Mouse (Mus musculus) heart, embryonic 10.5 days (tissue): ENCODE data around the gene Eif2b1. TPM values are rescaled to one million over a fixed set of nuclear protein-coding genes. Genes with fewer than 3 reads are reported as not detected.
A peak's percentile ranks its signal among the peaks of the same experiment; 100 is the strongest.
"Not testable (repeated sequence)": the region's sequence is repeated elsewhere in the genome, so short reads cannot be mapped to it uniquely, and the experiment has no call there.

ENCODE experiments used
- DNase-seq: peaks from one replicate; pipeline ENCODE4 v3.0.0-alpha.2; 2017; ENCODE audit warnings: low spot score
- H3K27ac ChIP-seq: fragments of 300-500 bp; sonication (generic); 2 replicates; pipeline ENCODE4 v1.5.1; 2016; ENCODE audit warnings: mild to moderate bottlenecking
- H3K27me3 ChIP-seq: fragments of 300-500 bp; sonication (generic); 2 replicates; pipeline ENCODE4 v1.6.1; 2016; ENCODE audit warnings: mild to moderate bottlenecking; ENCODE audit not compliant: poor library complexity, insufficient read depth, severe bottlenecking
- H3K36me3 ChIP-seq: fragments of 300-500 bp; sonication (generic); 2 replicates; pipeline ENCODE4 v1.6.1; 2016; ENCODE audit warnings: mild to moderate bottlenecking, moderate library complexity
- H3K4me1 ChIP-seq: fragments of 300-500 bp; sonication (generic); 2 replicates; pipeline ENCODE4 v1.6.1; 2016; ENCODE audit warnings: mild to moderate bottlenecking
- H3K4me3 ChIP-seq: fragments of 300-500 bp; sonication (generic); 2 replicates; pipeline ENCODE4 v1.5.1; 2016; ENCODE audit warnings: mild to moderate bottlenecking, moderate library complexity
- H3K9me3 ChIP-seq: fragments of 300-500 bp; sonication (generic); 2 replicates; pipeline ENCODE4 v1.6.1; 2016; ENCODE audit warnings: mild to moderate bottlenecking, moderate library complexity
- WGBS: fragments of 180-500 bp; shearing (Covaris S2); methylation state at CpG from one replicate; pipeline ENCODE4 v1.1.7; 2016; 5-methylcytosine and 5-hydroxymethylcytosine counted together
- polyA plus RNA-seq: library from polyadenylated mRNA; unstranded; fragments of >200 nt; fragmentation: Nextera tagmentation; extraction: Ambion mirVana; gene quantifications from 2 replicates; pipeline ENCODE4 v1.2.1, GENCODE M21; 2016

The Eif2b1 gene
- polyA plus RNA-seq, result 73.6 and 88.1 TPM in 2 replicates

DNA sequence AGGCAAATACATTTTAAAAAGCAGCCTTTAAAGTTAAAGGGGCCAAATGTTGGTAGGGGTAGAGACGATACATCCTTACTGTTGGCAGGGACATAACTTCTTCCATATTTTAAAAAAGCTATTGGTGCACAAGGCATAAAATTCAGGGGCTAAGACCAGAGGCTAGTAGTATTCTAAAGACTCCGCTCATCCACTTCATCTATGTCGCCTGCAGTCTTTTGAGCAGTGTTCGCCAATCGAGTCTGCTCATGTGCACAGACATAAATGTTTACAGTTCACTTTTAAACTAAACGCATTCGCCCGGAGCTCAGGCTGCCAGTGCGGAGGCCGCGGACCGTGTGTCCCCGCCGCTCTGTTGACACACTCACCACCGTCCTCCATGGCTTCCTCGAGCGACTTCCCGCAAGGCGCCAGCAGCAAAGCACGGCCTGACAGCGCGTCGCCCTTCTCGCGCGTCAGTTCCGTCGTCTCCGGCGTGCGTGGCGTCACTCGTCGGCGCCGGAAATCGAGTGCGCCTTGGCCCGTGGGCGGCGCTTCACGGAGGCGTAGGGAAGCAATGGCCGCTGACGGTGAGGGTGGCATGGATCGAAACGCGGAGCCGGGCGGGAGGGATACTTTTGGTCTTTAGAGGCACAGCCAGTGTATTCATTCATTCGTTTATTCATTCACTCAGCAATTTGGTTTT is at the start of gene Eif2b1, which contains the start of gene Gtf2h3:
Gene Eif2b1 (minus strand): TSS at position 499 of the 685 bp plus-strand sequence.
Gene Gtf2h3 (plus strand): TSS at position 508 of the 685 bp plus-strand sequence.
- Histone ChIP-seq H3K27ac (peak within 1 kb of the TSS; percentile 85), H3K4me1 (peaks cover 20% of the 10 kb centered on the region), H3K36me3 (peaks cover 55% of the 10 kb centered on the region), H3K27me3 (no peaks in the 10 kb centered on the region), H3K4me3 (peak within 1 kb of the TSS; percentile 79), H3K9me3 (no peaks in the 10 kb centered on the region)
- WGBS, result 1% methylated on average over 51 of the region's 51 CpGs
- DNase-seq, result peak; percentile 95

- no peaks in the 10 kb centered on the region for H3K27me3 ChIP-seq
- WGBS, result 88% methylated on average over 9 of the region's 9 CpGs
- H3K4me3 ChIP-seq, result no peak overlapping the region
- peaks cover 8% of the 10 kb centered on the region for H3K4me1 ChIP-seq
- H3K36me3 ChIP-seq, result 0 out of 2 replicates have a peak, but pooled peaks cover 3% of the 10 kb centered on the region
- H3K9me3 ChIP-seq, result no peaks in the 10 kb centered on the region
- DNase-seq, result no peak
- no peak overlapping the region for H3K27ac ChIP-seq
Measured at GRCm38 (mm10) chr5:124624291-124624690, 45.4 kb upstream of the Eif2b1 start.

GRCm38 (mm10) chr5:124622890-124623289 is 44.0 kb upstream of the Eif2b1 start:
- 79% methylated on average over 15 of the region's 15 CpGs for WGBS
- Histone ChIP-seq H3K27ac (no peak overlapping the region), H3K36me3 (0 out of 2 replicates have a peak, but pooled peaks cover 3% of the 10 kb centered on the region), H3K4me3 (no peak overlapping the region), H3K27me3 (no peaks in the 10 kb centered on the region), H3K4me1 (peaks cover 1% of the 10 kb centered on the region), H3K9me3 (no peaks in the 10 kb centered on the region)
- DNase-seq, result no peak

GRCm38 (mm10) chr5:124621362-124621761 is 42.4 kb upstream of the Eif2b1 start:
- no peaks in the 10 kb centered on the region for H3K9me3 ChIP-seq

DNA sequence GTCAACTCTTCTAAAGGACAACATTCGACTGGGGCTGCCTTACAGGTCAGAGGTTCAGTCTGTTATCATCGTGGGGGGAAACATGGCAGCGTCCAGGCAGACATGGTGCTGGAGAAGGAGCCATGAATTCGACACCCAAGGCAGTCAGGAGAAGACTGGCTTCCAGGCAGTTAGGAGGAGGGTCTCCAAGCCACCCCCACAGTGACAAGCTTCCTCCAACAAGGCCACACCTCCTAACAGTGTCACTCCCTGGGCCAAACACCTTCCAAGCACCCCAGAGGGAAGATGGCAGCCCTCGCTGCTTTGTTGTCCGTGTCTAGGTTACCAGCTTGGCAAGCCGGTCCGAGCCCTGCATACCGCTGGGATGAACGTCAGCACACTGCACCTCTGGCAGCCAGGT is 39.8 kb upstream of the Eif2b1 start:
- WGBS, result 72% methylated on average over 10 of the region's 10 CpGs
- H3K36me3 ChIP-seq, result 0 out of 2 replicates have a peak, but pooled peaks cover 4% of the 10 kb centered on the region
- no peaks in the 10 kb centered on the region for H3K9me3 ChIP-seq
- H3K27ac ChIP-seq, result no peak overlapping the region
- no peaks in the 10 kb centered on the region for H3K4me1 ChIP-seq
- H3K27me3 ChIP-seq, result no peaks in the 10 kb centered on the region
- no peak overlapping the region for H3K4me3 ChIP-seq
- no peak for DNase-seq

More at GRCm38 (mm10) chr5:124621362-124621761, 42.4 kb upstream of the Eif2b1 start:
- WGBS, result 81% methylated on average over 13 of the region's 13 CpGs
- no peak overlapping the region for H3K4me3 ChIP-seq
- 0 out of 2 replicates have a peak, but pooled peaks cover 3% of the 10 kb centered on the region for H3K36me3 ChIP-seq
- no peaks in the 10 kb centered on the region for H3K4me1 ChIP-seq
- H3K27me3 ChIP-seq, result no peaks in the 10 kb centered on the region
- H3K27ac ChIP-seq, result no peak overlapping the region
- no peak for DNase-seq

DNA sequence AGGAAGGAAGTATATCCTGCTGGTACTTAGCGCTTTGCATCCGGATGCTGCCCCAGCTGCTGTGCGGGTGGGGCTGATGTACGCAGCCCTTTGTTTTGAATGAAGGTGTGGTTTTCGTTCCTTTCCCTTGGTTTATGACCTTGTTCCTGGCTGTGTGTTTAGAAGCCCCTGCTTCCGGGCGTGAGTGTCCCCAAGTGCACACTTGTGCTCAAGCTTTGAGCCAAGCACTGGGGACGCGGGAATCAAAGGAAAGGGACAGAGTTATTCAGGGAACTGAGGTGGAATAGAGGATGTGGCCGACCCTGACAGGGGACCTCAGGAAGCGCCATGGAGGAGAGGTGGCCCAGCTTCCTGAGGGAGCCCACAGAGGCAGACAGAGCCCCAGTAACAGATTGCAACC is 35.8 kb upstream of the Eif2b1 start:
- no peak overlapping the region for H3K4me3 ChIP-seq
- no peak overlapping the region for H3K27ac ChIP-seq
- no peaks in the 10 kb centered on the region for H3K9me3 ChIP-seq
- no peaks in the 10 kb centered on the region for H3K27me3 ChIP-seq
- DNase-seq, result no peak
- H3K36me3 ChIP-seq, result peaks cover 8% of the 10 kb centered on the region; the same call in 1 of the 2 replicates
- 78% methylated on average over 11 of the region's 11 CpGs for WGBS
- H3K4me1 ChIP-seq, result no peaks in the 10 kb centered on the region

DNA sequence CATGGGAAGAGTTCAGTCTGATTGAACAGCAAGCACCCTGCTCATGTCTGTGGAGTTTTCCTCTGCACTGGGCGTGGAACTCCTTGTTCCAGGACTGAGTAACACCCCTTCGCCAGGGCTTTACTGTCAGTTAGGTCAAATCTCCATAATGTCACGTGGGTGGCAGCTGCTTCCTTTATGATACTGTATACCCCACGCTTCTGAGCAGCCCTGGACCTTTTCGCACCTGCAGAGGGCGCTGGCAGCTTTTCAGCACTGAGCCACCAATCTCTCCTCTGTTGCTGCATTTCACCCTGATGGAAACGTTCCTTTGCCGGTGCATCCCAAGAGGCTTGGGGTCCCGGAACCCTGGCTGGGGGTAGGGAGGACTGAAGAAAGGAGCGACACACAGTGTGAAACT is 32.0 kb upstream of the Eif2b1 start:
- H3K27me3 ChIP-seq, result no peaks in the 10 kb centered on the region
- DNase-seq, result no peak
- 70% methylated on average over 10 of the region's 10 CpGs for WGBS
- no peak overlapping the region for H3K4me3 ChIP-seq
- H3K27ac ChIP-seq, result no peak overlapping the region
- H3K9me3 ChIP-seq, result no peaks in the 10 kb centered on the region
- 0 out of 2 replicates have a peak, but pooled peaks cover 4% of the 10 kb centered on the region for H3K4me1 ChIP-seq
- H3K36me3 ChIP-seq, result peaks cover 14% of the 10 kb centered on the region; the same call in 1 of the 2 replicates

DNA sequence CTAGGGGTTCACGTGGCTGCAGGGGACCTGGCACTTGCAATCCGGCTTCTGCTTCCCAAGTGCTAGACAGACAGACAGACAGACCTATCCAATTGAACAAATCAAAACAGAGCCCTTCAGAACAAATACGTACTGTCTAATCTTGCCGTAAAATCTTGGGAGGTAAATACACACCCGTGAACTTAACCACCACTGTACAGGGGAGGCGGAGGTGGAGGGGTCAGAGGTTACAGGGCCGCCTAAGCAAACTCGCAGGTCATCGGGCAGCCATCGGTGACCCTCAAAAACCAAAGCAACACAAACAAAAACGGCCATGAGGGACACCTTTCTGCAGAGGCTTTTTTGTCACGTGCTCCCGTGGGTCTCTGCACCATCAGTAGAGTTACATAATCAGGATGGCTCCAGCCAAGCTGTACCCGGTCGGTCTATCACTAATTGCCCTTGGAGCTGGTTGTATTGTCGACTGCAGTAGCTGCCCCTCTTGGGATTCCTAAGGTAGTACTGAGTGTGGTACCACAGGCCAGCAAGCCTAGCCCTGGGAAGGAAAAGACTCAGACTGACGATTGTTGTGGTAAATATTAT is 26.2 kb upstream of the Eif2b1 start:
- 82% methylated on average over 17 of the region's 17 CpGs for WGBS
- H3K27me3 ChIP-seq, result no peaks in the 10 kb centered on the region
- no peak overlapping the region for H3K27ac ChIP-seq
- no peaks in the 10 kb centered on the region for H3K9me3 ChIP-seq
- DNase-seq, result no peak
- H3K4me1 ChIP-seq, result 0 out of 2 replicates have a peak, but pooled peaks cover 4% of the 10 kb centered on the region
- H3K4me3 ChIP-seq, result no peak overlapping the region
- H3K36me3 ChIP-seq, result peaks cover 6% of the 10 kb centered on the region; the same call in 1 of the 2 replicates

- H3K36me3 ChIP-seq, result peaks cover 6% of the 10 kb centered on the region; the same call in 1 of the 2 replicates
- no peaks in the 10 kb centered on the region for H3K27me3 ChIP-seq
- H3K4me3 ChIP-seq, result no peak overlapping the region
- WGBS, result 77% methylated on average over 4 of the region's 4 CpGs
- no peaks in the 10 kb centered on the region for H3K9me3 ChIP-seq
- peaks cover 9% of the 10 kb centered on the region; the same call in 1 of the 2 replicates for H3K4me1 ChIP-seq
- no peak overlapping the region for H3K27ac ChIP-seq
- DNase-seq, result no peak
Measured at GRCm38 (mm10) chr5:124604296-124604695, 25.4 kb upstream of the Eif2b1 start.

- no peak overlapping the region for H3K4me3 ChIP-seq
- H3K9me3 ChIP-seq, result no peaks in the 10 kb centered on the region
- H3K27ac ChIP-seq, result no peak overlapping the region
- no peaks in the 10 kb centered on the region for H3K27me3 ChIP-seq
- DNase-seq, result no peak
- H3K36me3 ChIP-seq, result peaks cover 4% of the 10 kb centered on the region
- 73% methylated on average over 5 of the region's 5 CpGs for WGBS
- H3K4me1 ChIP-seq, result peaks cover 14% of the 10 kb centered on the region
Measured at GRCm38 (mm10) chr5:124602349-124602748, 23.4 kb upstream of the Eif2b1 start.

GRCm38 (mm10) chr5:124599726-124600125 is 20.8 kb upstream of the Eif2b1 start:
- DNase-seq, H3K9me3 ChIP-seq, H3K27ac ChIP-seq, H3K27me3 ChIP-seq, H3K4me3 ChIP-seq: not testable (repeated sequence)
- 54% methylated on average over 8 of the region's 8 CpGs for WGBS
- Histone ChIP-seq H3K36me3 (peaks cover 23% of the 10 kb centered on the region), H3K4me1 (peaks cover 14% of the 10 kb centered on the region)

- H3K36me3 ChIP-seq, result peaks cover 36% of the 10 kb centered on the region
- H3K4me1 ChIP-seq, result peaks cover 14% of the 10 kb centered on the region
- H3K9me3 ChIP-seq, result no peaks in the 10 kb centered on the region
- peak overlapping the region; percentile 56 for H3K27ac ChIP-seq
- WGBS, result 7% methylated on average over 30 of the region's 30 CpGs
- H3K27me3 ChIP-seq, result no peaks in the 10 kb centered on the region
- peak; percentile 98 for DNase-seq
- peak overlapping the region; percentile 79 for H3K4me3 ChIP-seq
Measured at GRCm38 (mm10) chr5:124598224-124599174, 19.6 kb upstream of the Eif2b1 start.
